Mouse (Mus musculus) cerebellum, postnatal 25 days (tissue): ENCODE results near the gene Rtkn.

Experiments
- DNase-seq, 2 experiments: peaks; one replicate each; pipeline ENCODE4 v3.0.0; 2021; ENCODE audit warnings: mixed read lengths in 2 of 2

Rtkn gene

GRCm38 (mm10) chr6:83116373-83117164 is 18.7 kb upstream of the Rtkn start:
- DNase-seq: peak in 1 of 2 experiments; percentile 21

- peak in 1 of 2 experiments; percentile 16 for DNase-seq
These were observed 18.2 kb upstream of the Rtkn start for GRCm38 (mm10) chr6:83117165-83117438.

- no peak for DNase-seq
These were observed 17.6 kb upstream of the Rtkn start for GRCm38 (mm10) chr6:83117616-83118015.

GRCm38 (mm10) chr6:83118369-83118768 is 16.9 kb upstream of the Rtkn start:
- no peak for DNase-seq

- DNase-seq: no peak
These were observed 16.2 kb upstream of the Rtkn start for GRCm38 (mm10) chr6:83118825-83119733.

GRCm38 (mm10) chr6:83119734-83120051 is 15.6 kb upstream of the Rtkn start:
- DNase-seq: peak; percentile 25 to 56

GRCm38 (mm10) chr6:83120930-83121862 is 14.1 kb upstream of the Rtkn start, which contains the start of gene Wbp1:
TSS of gene Wbp1 (minus strand) at chr6:83121559.
- DNase-seq: peak; percentile 92 to 93

- DNase-seq: peak in 1 of 2 experiments; percentile 53
These were observed 13.2 kb upstream of the Rtkn start for GRCm38 (mm10) chr6:83121863-83122710.

- DNase-seq: no peak
These were observed 12.3 kb upstream of the Rtkn start for GRCm38 (mm10) chr6:83122961-83123360.

- DNase-seq: peak; percentile 83 to 88
These were observed 10.4 kb upstream of the Rtkn start for GRCm38 (mm10) chr6:83124851-83125312.

GRCm38 (mm10) chr6:83125331-83125730 is 9.9 kb upstream of the Rtkn start, which contains the start of gene Ino80b:
TSS of gene Ino80b (minus strand) at chr6:83125431.
- no peak for DNase-seq

- no peak for DNase-seq
These were observed 7.8 kb upstream of the Rtkn start for GRCm38 (mm10) chr6:83127419-83127818.

GRCm38 (mm10) chr6:83131469-83132034 is 3.7 kb upstream of the Rtkn start:
- no peak for DNase-seq

GRCm38 (mm10) chr6:83132176-83132919 is 2.9 kb upstream of the Rtkn start:
- no peak for DNase-seq

- no peak for DNase-seq
These were observed 1.0 kb upstream of the Rtkn start for GRCm38 (mm10) chr6:83134226-83134625.

- DNase-seq: no peak
These were observed 403 bp downstream of the Rtkn start for GRCm38 (mm10) chr6:83135571-83136161.

- DNase-seq: no peak
These were observed 1.1 kb downstream of the Rtkn start for GRCm38 (mm10) chr6:83136291-83136880.

GRCm38 (mm10) chr6:83136881-83137575 is 1.8 kb downstream of the Rtkn start:
- no peak for DNase-seq

GRCm38 (mm10) chr6:83137576-83137950 is 2.3 kb downstream of the Rtkn start:
- DNase-seq: peak in 1 of 2 experiments; percentile 31
